Mouse (Mus musculus) stomach, embryonic 14.5 days (tissue): Measurements from ENCODE around the gene Rab6a. TPM values are rescaled to one million over a fixed set of nuclear protein-coding genes. Genes with fewer than 3 reads are reported as not detected.

Source experiments
- polyA plus RNA-seq: library from polyadenylated mRNA; unstranded; fragments of >200 nt; fragmentation: Nextera tagmentation; extraction: Ambion mirVana; gene quantifications from 2 replicates; pipeline ENCODE4 v1.2.1, GENCODE M21; 2014

The Rab6a gene
- polyA plus RNA-seq, 1 experiment from 2014 or later = 109 TPM

Other genes with a start within 250 kb of the Rab6a start
- gene C2cd3, start 235.2 kb upstream of the Rab6a start, polyA plus RNA-seq = 30.6 and 34.2 TPM in 2 replicates
- gene Ppme1, start 235.1 kb upstream of the Rab6a start, polyA plus RNA-seq = 51.2 and 54.9 TPM in 2 replicates
- gene Ucp3, start 134.4 kb upstream of the Rab6a start, polyA plus RNA-seq = not detected in 2 replicates
- gene Ucp2, start 114.1 kb upstream of the Rab6a start, polyA plus RNA-seq = 208 TPM in 2 replicates
- 0.35 and 0.42 TPM in 2 replicates for gene Dnajb13, start 92.5 kb upstream of the Rab6a start, polyA plus RNA-seq
- 23.9 and 24.3 TPM in 2 replicates for gene Coa4, start 70.3 kb upstream of the Rab6a start, polyA plus RNA-seq
- gene Mrpl48, start 891 bp downstream of the Rab6a start, polyA plus RNA-seq = 89.8 and 94.8 TPM in 2 replicates
- 13.2 and 15.5 TPM in 2 replicates for gene Plekhb1, start 55.0 kb downstream of the Rab6a start, polyA plus RNA-seq
- gene Fam168a, start 99.2 kb downstream of the Rab6a start, polyA plus RNA-seq = 59.9 and 64.8 TPM in 2 replicates